Mouse (Mus musculus) retina, postnatal 1 day (tissue): ENCODE results near the gene Tefm.

Source experiments
- DNase-seq: peaks from one replicate; pipeline ENCODE4 v3.0.0-alpha.2; 2012

The Tefm gene

DNA sequence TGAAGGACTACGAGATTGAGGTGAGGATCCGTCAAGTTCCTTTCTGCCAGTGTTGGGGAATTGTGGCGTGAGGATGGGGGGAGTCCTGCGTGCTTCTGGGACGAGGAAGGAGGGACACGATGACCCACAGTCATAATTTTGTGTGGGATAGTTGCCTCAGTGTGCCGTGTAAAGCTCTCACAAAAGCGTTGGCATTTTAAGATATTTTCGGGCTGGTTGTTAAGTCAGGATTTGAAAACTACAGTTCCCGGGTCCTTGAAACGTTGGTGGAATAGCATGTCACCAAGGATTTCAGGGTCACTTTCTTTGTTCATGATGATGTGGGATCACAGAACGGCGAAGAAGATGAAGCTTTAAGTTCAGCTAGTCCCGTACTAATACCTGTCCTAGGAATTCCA lies 52.2 kb downstream of the Tefm start:
- no peak for DNase-seq

DNA sequence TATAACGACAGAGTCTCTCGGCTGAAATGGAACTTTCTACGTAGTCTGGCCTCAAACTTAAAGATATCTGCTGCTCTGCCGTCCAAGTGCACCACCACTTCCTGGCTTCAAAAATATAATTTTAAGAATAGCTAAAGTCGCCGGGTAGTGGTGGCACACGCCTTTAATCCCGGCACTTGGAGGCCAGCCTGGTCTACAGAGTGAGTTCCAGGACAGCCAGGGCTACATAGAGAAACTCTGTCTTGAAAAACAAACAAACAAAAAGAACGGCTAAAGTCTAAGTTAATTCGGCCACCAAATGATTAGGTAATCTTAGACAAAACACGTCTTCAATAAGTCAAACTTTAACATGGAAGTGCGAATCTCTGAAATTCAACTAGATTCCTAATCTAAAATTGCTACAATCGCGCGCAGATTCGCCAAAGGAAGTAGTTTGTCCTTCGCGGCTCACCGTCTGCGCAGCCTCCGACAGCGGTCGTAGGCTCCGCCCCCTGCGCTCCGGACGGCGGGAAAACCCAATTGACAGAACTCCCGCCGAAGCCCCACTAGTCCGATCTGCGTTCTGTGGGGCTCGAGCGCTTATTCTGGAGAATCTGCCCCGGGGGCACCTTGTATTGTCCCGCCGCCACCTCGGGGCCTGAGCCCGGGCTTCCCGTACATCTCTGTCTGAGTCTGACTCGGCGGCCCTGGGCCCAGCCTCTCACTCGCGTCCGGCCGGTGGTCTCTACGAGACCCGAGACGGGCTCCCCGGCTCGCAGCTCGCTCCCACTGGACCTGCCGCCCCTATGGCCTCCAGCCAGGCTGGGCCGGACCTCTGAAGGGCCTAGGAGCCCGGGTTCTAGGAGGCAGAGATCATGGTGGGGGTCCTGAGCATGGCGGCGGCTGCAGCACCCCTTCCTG lies 52.8 kb downstream of the Tefm start, which contains the start of gene Atad5:
Gene Atad5 (plus strand): TSS at position 484 of the 900 bp plus-strand sequence.
- peak; percentile 93 for DNase-seq

DNA sequence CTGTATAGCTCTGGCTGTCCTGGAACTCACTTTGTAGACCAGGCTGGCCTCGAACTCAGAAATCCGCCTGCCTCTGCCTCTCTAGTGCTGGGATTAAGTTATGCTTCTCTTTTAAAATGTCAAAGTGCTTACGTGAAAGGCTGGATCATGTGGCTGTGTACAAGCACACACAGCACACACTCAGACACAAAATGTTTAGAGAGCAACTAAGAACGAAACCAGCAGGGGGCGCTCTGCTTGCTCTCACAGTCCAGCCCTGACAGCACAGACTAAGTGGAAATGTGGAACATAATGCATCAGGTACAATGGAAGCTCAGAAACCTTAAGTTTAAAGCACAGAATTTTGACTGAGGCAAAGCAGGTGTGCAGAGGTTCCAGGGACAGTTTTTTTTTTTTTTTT lies 55.1 kb downstream of the Tefm start:
- peak; percentile 91 for DNase-seq
